In the genomic region with DNA sequence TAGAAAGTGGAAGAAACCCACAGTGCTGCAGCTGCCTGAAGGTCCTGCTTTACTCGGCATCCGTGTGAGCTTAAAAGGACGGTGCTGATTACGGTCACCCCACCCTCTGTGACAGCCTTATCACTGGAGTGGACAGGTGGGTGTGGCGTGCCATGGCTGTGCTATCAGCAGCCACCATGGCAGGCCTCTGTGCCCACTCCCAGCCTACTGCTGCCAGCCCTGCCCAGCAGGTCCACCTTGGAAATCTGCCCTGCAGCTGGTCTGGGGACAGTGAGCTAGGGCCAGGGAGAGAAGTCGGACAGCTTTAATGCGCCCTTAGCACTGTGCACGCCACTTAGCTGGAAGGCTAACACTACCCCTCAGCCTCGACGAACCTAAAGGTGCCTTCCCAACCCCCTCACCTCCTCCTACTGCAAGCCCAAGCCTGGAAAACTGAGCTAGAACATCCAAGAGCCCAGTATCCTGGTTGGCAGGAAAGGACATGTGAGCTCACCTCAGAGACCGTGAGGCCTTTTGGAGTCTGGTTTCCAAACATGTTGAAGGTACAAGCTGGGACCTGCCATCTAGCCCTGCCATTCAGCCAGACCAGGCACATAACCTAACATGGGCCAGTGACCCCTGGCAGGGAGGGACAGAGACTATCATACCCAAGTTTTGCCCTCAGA, we compare ENCODE assay signal across 9 mouse cellular contexts. TPM values are rescaled to one million over a fixed set of nuclear protein-coding genes. Genes with fewer than 3 reads are reported as not detected.
DNase-seq lines count a peak whose midpoint lies in the region; ATAC-seq lines count a peak whose summit lies in the region.
"Had no signal": no experiment of that assay in that cellular context is flagged by ENCODE, and none has a peak within 500 bp of the region (broad histone marks: within the 10 kb centered on the region; RNA-seq: fewer than 3 reads in every experiment).

No protein-coding gene starts in this region.

- no peak overlapping the region for H3K4me2 ChIP-seq in limb, embryonic 12.5 days
- no peak overlapping the region for H3K4me2 ChIP-seq in forebrain, embryonic 14.5 days (ENCODE audit: low read length)
- no peak overlapping the region for H3K4me2 ChIP-seq in intestine, embryonic 15.5 days (replicated peaks)

- H3K9ac ChIP-seq in limb, embryonic 12.5 days (replicated peaks): no peak overlapping the region
- no peak overlapping the region for H3K9ac ChIP-seq in forebrain, embryonic 14.5 days (ENCODE audit: low read length)
- no peak overlapping the region for H3K9ac ChIP-seq in intestine, embryonic 15.5 days

- no peak overlapping the region for H3K4me3 ChIP-seq in limb, embryonic 12.5 days (replicated peaks)
- no peak overlapping the region for H3K4me3 ChIP-seq in limb, embryonic 10.5 days
- no peak overlapping the region for H3K4me3 ChIP-seq in forebrain, embryonic 14.5 days (ENCODE audit: low read depth, low read length)
- H3K4me3 ChIP-seq in intestine, embryonic 15.5 days (replicated peaks): no peak overlapping the region

- no peaks in the 10 kb centered on the region for H3K27me3 ChIP-seq in limb, embryonic 12.5 days
- no peaks in the 10 kb centered on the region for H3K27me3 ChIP-seq in limb, embryonic 10.5 days (ENCODE audit: low read depth, poor library complexity, severe bottlenecking)
- H3K27me3 ChIP-seq in forebrain, embryonic 14.5 days (replicated peaks; ENCODE audit: control insufficient read depth, insufficient read depth, low read length): no peaks in the 10 kb centered on the region
- H3K27me3 ChIP-seq in intestine, embryonic 15.5 days (replicated peaks): no peaks in the 10 kb centered on the region

- H3K27ac ChIP-seq in limb, embryonic 12.5 days: no peak overlapping the region
- H3K27ac ChIP-seq in limb, embryonic 10.5 days: no peak overlapping the region
- H3K27ac ChIP-seq in forebrain, embryonic 14.5 days (ENCODE audit: low read depth, low read length): no peak overlapping the region
- H3K27ac ChIP-seq in intestine, embryonic 15.5 days: no peak overlapping the region

- 0 out of 2 replicates have a peak, but pooled peaks cover 2% of the 10 kb centered on the region for H3K4me1 ChIP-seq in limb, embryonic 12.5 days (replicated peaks)
- no peaks in the 10 kb centered on the region for H3K4me1 ChIP-seq in limb, embryonic 10.5 days
- H3K4me1 ChIP-seq in forebrain, embryonic 14.5 days (ENCODE audit: control insufficient read depth, insufficient read depth, low read length): no peaks in the 10 kb centered on the region
- H3K4me1 ChIP-seq in intestine, embryonic 15.5 days (replicated peaks): peaks cover 7% of the 10 kb centered on the region

- H3K36me3 ChIP-seq in limb, embryonic 12.5 days: peaks cover 61% of the 10 kb centered on the region
- peaks cover 66% of the 10 kb centered on the region for H3K36me3 ChIP-seq in limb, embryonic 10.5 days
- peaks cover 53% of the 10 kb centered on the region for H3K36me3 ChIP-seq in forebrain, embryonic 14.5 days (ENCODE audit: control insufficient read depth, insufficient read depth, low read length)
- peaks cover 17% of the 10 kb centered on the region for H3K36me3 ChIP-seq in intestine, embryonic 15.5 days

- WGBS in limb, embryonic 12.5 days: 77% methylated on average over 11 of the region's 11 CpGs
- WGBS in limb, embryonic 10.5 days: 82% methylated on average over 11 of the region's 11 CpGs
- WGBS in forebrain, embryonic 14.5 days: 86% methylated on average over 11 of the region's 11 CpGs
- 74% methylated on average over 11 of the region's 11 CpGs for WGBS in intestine, embryonic 15.5 days

- DNase-seq in limb, embryonic 10.5 days (ENCODE audit: low spot score): no peak
- DNase-seq in forebrain, embryonic 14.5 days (ENCODE audit: low spot score): no peak
- DNase-seq in spleen, postnatal 10 days (ENCODE audit: low spot score in 2 of 2): peak; percentile 78 to 87
- DNase-seq in adrenal gland, postnatal 25 days: no peak
- DNase-seq in Muller cell, postnatal 12 days (ENCODE audit: inconsistent ontology term): no peak

- peak; percentile 28; the same call in 1 of the 2 replicates for ATAC-seq in limb, embryonic 12.5 days (ENCODE audit: insufficient number of reproducible peaks, insufficient read depth, low FRiP score, low TSS enrichment, low read depth)
- ATAC-seq in forebrain, embryonic 14.5 days: peak; percentile 8; the same call in 1 of the 2 replicates
- ATAC-seq in intestine, embryonic 15.5 days: peak; percentile 79

- H3K9me3 ChIP-seq in limb, embryonic 12.5 days: no peaks in the 10 kb centered on the region
- H3K9me3 ChIP-seq in limb, embryonic 10.5 days (replicated peaks): no peaks in the 10 kb centered on the region
- H3K9me3 ChIP-seq in forebrain, embryonic 14.5 days (replicated peaks; ENCODE audit: control insufficient read depth, low read length): no peaks in the 10 kb centered on the region
- no peaks in the 10 kb centered on the region for H3K9me3 ChIP-seq in intestine, embryonic 15.5 days

RNA-seq across cellular contexts. Expression of a gene that starts 6.4 kb away (rescaled TPM):
- polyA plus RNA-seq in limb, embryonic 12.5 days (2016; fragmentation: Nextera tagmentation; extraction: Ambion mirVana): not detected in 2 replicates
- polyA plus RNA-seq in limb, embryonic 10.5 days (2016; fragmentation: Nextera tagmentation; extraction: Ambion mirVana): not detected in 2 replicates
- not detected in 2 replicates for polyA plus RNA-seq in forebrain, embryonic 14.5 days (2014; fragmentation: Nextera tagmentation; extraction: Ambion mirVana)
- not detected in 2 replicates for polyA plus RNA-seq in intestine, embryonic 15.5 days (2015; fragmentation: Nextera tagmentation; extraction: Ambion mirVana)
- not detected in 2 replicates for total RNA-seq in adrenal gland, postnatal 25 days (2021)
- total RNA-seq: liver, adult 2 months had no signal
- polyA plus RNA-seq: frontal cortex, adult 2 months had no signal

RNA-seq across cellular contexts. Expression of a gene that starts 15.0 kb away (rescaled TPM):
- 129 and 132 TPM in 2 replicates for polyA plus RNA-seq in limb, embryonic 12.5 days (2016; fragmentation: Nextera tagmentation; extraction: Ambion mirVana)
- 152 and 166 TPM in 2 replicates for polyA plus RNA-seq in limb, embryonic 10.5 days (2016; fragmentation: Nextera tagmentation; extraction: Ambion mirVana)
- polyA plus RNA-seq in forebrain, embryonic 14.5 days (2014; fragmentation: Nextera tagmentation; extraction: Ambion mirVana): 84.0 and 95.0 TPM in 2 replicates
- polyA plus RNA-seq in intestine, embryonic 15.5 days (2015; fragmentation: Nextera tagmentation; extraction: Ambion mirVana): 89.8 and 90.4 TPM in 2 replicates
- 91.2 and 94.1 TPM in 2 replicates for total RNA-seq in adrenal gland, postnatal 25 days (2021)

RNA-seq across cellular contexts. Expression of a gene that starts 49.5 kb away (rescaled TPM):
- 22.9 and 24.7 TPM in 2 replicates for polyA plus RNA-seq in limb, embryonic 12.5 days (2016; fragmentation: Nextera tagmentation; extraction: Ambion mirVana)
- 22.9 and 26.0 TPM in 2 replicates for polyA plus RNA-seq in limb, embryonic 10.5 days (2016; fragmentation: Nextera tagmentation; extraction: Ambion mirVana)
- polyA plus RNA-seq in forebrain, embryonic 14.5 days (2014; fragmentation: Nextera tagmentation; extraction: Ambion mirVana): 14.8 TPM in 2 replicates
- 22.0 and 22.2 TPM in 2 replicates for polyA plus RNA-seq in intestine, embryonic 15.5 days (2015; fragmentation: Nextera tagmentation; extraction: Ambion mirVana)
- total RNA-seq in adrenal gland, postnatal 25 days (2021): 22.7 and 23.9 TPM in 2 replicates

RNA-seq across cellular contexts. Expression of a gene that starts 49.5 kb away (rescaled TPM):
- polyA plus RNA-seq in limb, embryonic 12.5 days (2016; fragmentation: Nextera tagmentation; extraction: Ambion mirVana): 54.1 and 55.3 TPM in 2 replicates
- polyA plus RNA-seq in limb, embryonic 10.5 days (2016; fragmentation: Nextera tagmentation; extraction: Ambion mirVana): 54.6 and 61.2 TPM in 2 replicates
- polyA plus RNA-seq in forebrain, embryonic 14.5 days (2014; fragmentation: Nextera tagmentation; extraction: Ambion mirVana): 34.7 and 36.3 TPM in 2 replicates
- 92.0 and 98.9 TPM in 2 replicates for polyA plus RNA-seq in intestine, embryonic 15.5 days (2015; fragmentation: Nextera tagmentation; extraction: Ambion mirVana)
- total RNA-seq in adrenal gland, postnatal 25 days (2021): 64.6 and 66.8 TPM in 2 replicates

Comparison
In these comparisons a context has a peak if more than half of its experiments do, and no peak if none do; other contexts are left out.
1. ATAC-seq: peak in every context shown above with its lines; median percentile 79 in intestine, embryonic 15.5 days; 28 in limb, embryonic 12.5 days; 8 in forebrain, embryonic 14.5 days.
2. DNase-seq: peak in spleen, postnatal 10 days (2 of 2); none in limb, embryonic 10.5 days (single experiment), forebrain, embryonic 14.5 days (single experiment), adrenal gland, postnatal 25 days (single experiment) and Muller cell, postnatal 12 days (single experiment).